Mouse (Mus musculus): Measurements from ENCODE around the gene Hdgfl3.

- TF ChIP-seq CTCF (IDR thresholded peaks at IDR 0.05; ENCODE audit: borderline replicate concordance, extremely low read depth, insufficient read depth, insufficient read length) (no peak), POLR2A (IDR thresholded peaks at IDR 0.05; ENCODE audit: borderline replicate concordance, extremely low read depth, insufficient read depth, insufficient read length, poor library complexity, severe bottlenecking) (no peak)
These were observed 16.0 kb downstream of the Hdgfl3 start for GRCm38 (mm10) chr7:81918316-81918715.
